Comparison of ENCODE assay signal across 7 mouse cellular contexts in genomic region chr7:101310327-101311028, GRCm38 (mm10). TPM values are rescaled to one million over a fixed set of nuclear protein-coding genes. Genes with fewer than 3 reads are reported as not detected.
DNase-seq lines count a peak whose midpoint lies in the region; ATAC-seq lines count a peak whose summit lies in the region.

No protein-coding gene starts in this region.

- peak overlapping the region; percentile 53 for H3K4me3 ChIP-seq in intestine, embryonic 15.5 days (replicated peaks)
- H3K4me3 ChIP-seq in midbrain, embryonic 10.5 days: peak overlapping the region; percentile 71

- intact Hi-C loops in gastrocnemius, postnatal 36 days (cut with DNase I): loop anchor here (2.0 kb wide), 1 partner anchor 62 kb away; no protein-coding TSS in a partner anchor
- intact Hi-C loops in left cerebral cortex, postnatal 25 days (cut with DNase I): loop anchor here (1.0 kb wide), 1 partner anchor 64 kb away; no protein-coding TSS in a partner anchor

- ATAC-seq in intestine, embryonic 15.5 days: peak; percentile 98

- H3K4me1 ChIP-seq in intestine, embryonic 15.5 days (replicated peaks): 0 out of 2 replicates have a peak, but pooled peaks cover 4% of the 10 kb centered on the region
- peaks cover 11% of the 10 kb centered on the region for H3K4me1 ChIP-seq in midbrain, embryonic 10.5 days

- DNase-seq in adrenal gland, adult 2 months: peak; percentile 97
- DNase-seq in embryo, embryonic 11.5 days (ENCODE audit: low read depth, low spot score): peak; percentile 98
- peak; percentile 97 for DNase-seq in gastrocnemius, postnatal 36 days
- peak; percentile 99 for DNase-seq in left cerebral cortex, postnatal 25 days (ENCODE audit: low spot score in 2 of 2)
- DNase-seq in midbrain, embryonic 10.5 days (ENCODE audit: low spot score): peak; percentile 97
- peak; percentile 98 for DNase-seq in right cerebral cortex, postnatal 4 days

- H3K4me2 ChIP-seq in intestine, embryonic 15.5 days (replicated peaks): peak overlapping the region; percentile 57

- peak overlapping the region; percentile 96 for H3K27ac ChIP-seq in intestine, embryonic 15.5 days
- H3K27ac ChIP-seq in midbrain, embryonic 10.5 days (replicated peaks): peak overlapping the region; percentile 90

- H3K27me3 ChIP-seq in intestine, embryonic 15.5 days (replicated peaks): no peaks in the 10 kb centered on the region
- no peaks in the 10 kb centered on the region for H3K27me3 ChIP-seq in midbrain, embryonic 10.5 days (ENCODE audit: low read depth, poor library complexity, severe bottlenecking)

- no peaks in the 10 kb centered on the region for H3K36me3 ChIP-seq in intestine, embryonic 15.5 days
- no peaks in the 10 kb centered on the region for H3K36me3 ChIP-seq in midbrain, embryonic 10.5 days

- WGBS in intestine, embryonic 15.5 days: under 1% methylated on average over 43 of the region's 43 CpGs
- WGBS in midbrain, embryonic 10.5 days: under 1% methylated on average over 43 of the region's 43 CpGs

- no peaks in the 10 kb centered on the region for H3K9me3 ChIP-seq in intestine, embryonic 15.5 days
- H3K9me3 ChIP-seq in midbrain, embryonic 10.5 days (replicated peaks): no peaks in the 10 kb centered on the region

- H3K9ac ChIP-seq in intestine, embryonic 15.5 days: peak overlapping the region; percentile 73

RNA-seq across cellular contexts. Expression of gene Stard10, which starts 6.4 kb away (rescaled TPM):
- total RNA-seq in adrenal gland, adult 2 months (2021): 10 to 100 TPM; 29.9 to 78.1 TPM
- 27.6 and 46.9 TPM in 2 replicates for polyA plus RNA-seq in adrenal gland, adult 2 months (2012; rRNA removed)
- total RNA-seq in gastrocnemius, postnatal 36 days (2021): 10 to 100 TPM; 39.2 to 44.1 TPM
- 111 and 125 TPM in 2 replicates for polyA plus RNA-seq in intestine, embryonic 15.5 days (2015; fragmentation: Nextera tagmentation; extraction: Ambion mirVana)
- 10 to 100 TPM; 60.4 to 66.1 TPM for total RNA-seq in left cerebral cortex, postnatal 25 days (2021)
- polyA plus RNA-seq in midbrain, embryonic 10.5 days (2016; fragmentation: Nextera tagmentation; extraction: Ambion mirVana): 5.0 and 7.3 TPM in 2 replicates

RNA-seq across cellular contexts. Expression of gene Atg16l2, which starts 8.4 kb away (rescaled TPM):
- 10 to 100 TPM; 17.7 to 22.3 TPM for total RNA-seq in adrenal gland, adult 2 months (2021)
- polyA plus RNA-seq in adrenal gland, adult 2 months (2012; rRNA removed): 17.5 and 19.5 TPM in 2 replicates
- 1 to 10 TPM; 6.0 to 6.4 TPM for total RNA-seq in gastrocnemius, postnatal 36 days (2021)
- polyA plus RNA-seq in intestine, embryonic 15.5 days (2015; fragmentation: Nextera tagmentation; extraction: Ambion mirVana): 14.3 and 16.1 TPM in 2 replicates
- total RNA-seq in left cerebral cortex, postnatal 25 days (2021): 10 to 100 TPM; 49.9 to 59.4 TPM
- 20.9 and 21.6 TPM in 2 replicates for polyA plus RNA-seq in midbrain, embryonic 10.5 days (2016; fragmentation: Nextera tagmentation; extraction: Ambion mirVana)

RNA-seq across cellular contexts. Expression of gene Arap1, which starts 37.4 kb away (rescaled TPM):
- total RNA-seq in adrenal gland, adult 2 months (2021): 10 to 100 TPM; 31.2 to 49.8 TPM
- polyA plus RNA-seq in adrenal gland, adult 2 months (2012; rRNA removed): 58.4 and 60.7 TPM in 2 replicates
- total RNA-seq in gastrocnemius, postnatal 36 days (2021): 10 to 100 TPM; 15.6 to 25.5 TPM
- polyA plus RNA-seq in intestine, embryonic 15.5 days (2015; fragmentation: Nextera tagmentation; extraction: Ambion mirVana): 56.3 and 58.4 TPM in 2 replicates
- 10 to 100 TPM; 17.9 to 19.9 TPM for total RNA-seq in left cerebral cortex, postnatal 25 days (2021)
- polyA plus RNA-seq in midbrain, embryonic 10.5 days (2016; fragmentation: Nextera tagmentation; extraction: Ambion mirVana): 13.6 and 16.3 TPM in 2 replicates

Comparison
In these comparisons a context has a peak if more than half of its experiments do, and no peak if none do; other contexts are left out.
1. Peak in every context shown above with its lines: DNase-seq, ATAC-seq, H3K4me3 ChIP-seq and H3K27ac ChIP-seq.